Mouse (Mus musculus) heart, adult 11 months (tissue): ENCODE measurements around the gene Ddn.
"Not testable (repeated sequence)": the region's sequence is repeated elsewhere in the genome, so short reads cannot be mapped to it uniquely, and the experiment has no call there.

Source experiments
- DNase-seq: peaks from one replicate; pipeline ENCODE4 v3.0.0; 2022

The Ddn gene

DNA sequence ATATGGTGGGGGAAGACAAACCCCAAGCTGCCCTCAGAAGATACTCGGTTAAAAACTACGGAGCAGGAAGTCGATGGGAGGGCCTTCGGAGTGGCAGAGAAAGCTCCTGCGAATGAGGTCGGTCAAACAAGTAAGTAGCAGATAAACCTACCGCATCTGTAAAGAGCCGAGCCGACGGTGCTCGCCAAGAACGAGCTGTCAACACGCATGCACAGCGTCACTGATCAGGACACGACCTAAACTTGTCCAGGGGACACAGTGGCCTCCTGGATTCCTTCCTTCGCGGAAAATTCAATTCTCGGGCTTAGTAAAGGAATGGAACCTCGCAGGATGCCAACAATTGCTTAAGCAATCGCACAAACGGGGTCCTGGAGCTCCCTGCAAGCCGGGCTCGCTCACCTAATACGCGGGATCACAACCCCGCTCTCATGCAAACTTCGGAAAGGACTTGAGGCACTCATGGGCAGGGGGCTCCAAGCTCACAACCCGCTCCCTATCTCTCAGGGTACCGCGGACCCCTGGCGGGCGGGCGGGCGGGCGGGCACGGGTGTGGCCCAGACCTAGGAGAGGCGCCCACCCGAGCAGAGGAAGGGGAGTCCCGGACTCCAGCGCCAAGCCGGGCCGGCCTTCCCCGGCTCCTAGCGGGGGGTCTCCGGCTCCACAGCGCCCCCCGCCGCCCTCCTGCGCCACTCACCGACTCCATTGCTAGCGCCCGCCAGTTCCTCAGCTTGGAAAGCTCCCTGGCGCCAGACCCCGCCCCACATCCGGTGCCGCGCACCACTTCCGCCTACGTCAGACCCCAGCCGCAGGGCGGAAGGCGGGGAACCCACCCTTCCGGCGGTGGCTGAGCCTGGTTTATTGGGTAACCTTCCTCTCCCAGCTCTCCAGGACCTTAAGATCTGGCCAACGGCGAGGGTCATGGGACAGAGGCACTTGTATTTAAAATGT, 21.7 kb upstream of the Ddn start, which contains the start of gene Prkag1:
TSS of gene Prkag1 (minus strand) at position 786 of the 948 bp plus-strand sequence.
- DNase-seq, result peak; percentile 100

DNA sequence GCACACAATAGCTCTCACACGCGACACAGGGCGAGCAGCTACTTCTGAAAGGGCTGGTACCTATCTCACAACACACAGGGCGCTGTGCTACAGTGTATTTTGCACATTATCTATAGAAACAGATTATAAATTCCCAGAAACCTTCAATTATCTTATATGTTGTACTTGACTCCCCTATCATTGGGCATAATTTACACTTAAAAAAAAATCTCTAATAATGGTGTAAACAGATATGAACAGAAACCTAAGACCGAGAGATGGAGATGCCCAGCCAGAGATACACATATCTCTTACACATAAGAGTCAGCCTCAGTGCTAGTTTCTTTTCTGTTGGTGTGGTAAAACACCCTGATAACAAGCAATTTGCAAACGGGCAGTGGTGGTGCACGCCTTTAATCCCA, 18.3 kb upstream of the Ddn start:
- no peak for DNase-seq

DNA sequence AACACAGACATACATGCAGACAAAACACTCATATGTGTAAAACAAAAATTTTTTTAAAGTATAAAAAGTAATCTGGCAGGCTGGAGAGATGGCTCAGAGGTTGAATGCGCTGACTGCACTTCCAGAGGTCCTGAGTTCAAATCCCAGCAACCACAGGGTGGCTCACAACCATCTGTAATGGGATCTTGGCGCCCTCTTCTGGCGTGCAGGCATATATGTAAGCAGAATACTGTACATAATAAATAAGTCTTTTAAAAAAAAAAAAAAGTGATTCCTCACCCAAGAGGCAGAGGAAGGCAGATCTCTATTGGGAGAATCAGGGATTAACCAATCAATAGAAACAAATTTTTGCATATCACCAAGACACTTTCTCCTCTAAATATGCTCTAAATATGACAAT, 14.1 kb upstream of the Ddn start:
- DNase-seq, result no peak

DNA sequence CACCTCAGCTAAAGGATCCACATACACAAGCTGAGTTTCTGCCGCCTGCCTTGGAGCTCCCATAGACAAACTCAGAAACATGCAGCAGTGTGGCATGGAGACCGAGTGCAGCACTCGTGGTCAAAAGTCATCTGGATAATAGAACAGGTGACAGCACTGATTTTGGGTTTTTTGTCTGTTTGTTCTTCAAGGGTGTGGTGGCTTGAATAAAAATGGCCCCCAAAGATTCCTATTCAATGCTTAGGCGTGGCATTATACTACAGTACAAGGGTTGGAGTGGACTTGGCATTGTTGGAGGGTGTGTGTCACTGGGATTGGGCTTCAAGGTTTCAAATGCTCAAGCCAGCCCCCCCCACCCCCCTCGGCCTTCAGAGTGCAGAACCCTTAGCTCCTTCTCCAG, 12.9 kb upstream of the Ddn start:
- DNase-seq, result no peak

DNA sequence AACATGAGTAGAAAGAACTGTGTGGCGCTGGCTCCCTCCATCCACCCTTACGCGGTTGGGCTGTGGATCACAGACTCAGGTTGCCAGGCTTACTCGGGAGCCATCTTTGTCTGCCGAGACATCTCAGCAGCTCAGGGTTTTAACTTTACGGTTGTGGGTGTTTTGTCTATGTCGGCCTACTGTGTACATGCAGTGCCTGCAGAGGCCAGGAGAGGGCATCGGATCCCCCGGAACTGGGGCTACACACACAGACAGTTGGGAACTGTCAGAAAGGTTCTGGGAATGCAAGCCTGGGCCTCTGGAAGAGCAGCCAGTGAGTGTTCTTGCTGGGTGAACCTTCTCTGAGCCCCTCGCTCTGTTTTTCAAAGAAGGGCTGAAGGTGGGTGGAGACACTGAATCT, 12.1 kb upstream of the Ddn start:
- no peak for DNase-seq

DNA sequence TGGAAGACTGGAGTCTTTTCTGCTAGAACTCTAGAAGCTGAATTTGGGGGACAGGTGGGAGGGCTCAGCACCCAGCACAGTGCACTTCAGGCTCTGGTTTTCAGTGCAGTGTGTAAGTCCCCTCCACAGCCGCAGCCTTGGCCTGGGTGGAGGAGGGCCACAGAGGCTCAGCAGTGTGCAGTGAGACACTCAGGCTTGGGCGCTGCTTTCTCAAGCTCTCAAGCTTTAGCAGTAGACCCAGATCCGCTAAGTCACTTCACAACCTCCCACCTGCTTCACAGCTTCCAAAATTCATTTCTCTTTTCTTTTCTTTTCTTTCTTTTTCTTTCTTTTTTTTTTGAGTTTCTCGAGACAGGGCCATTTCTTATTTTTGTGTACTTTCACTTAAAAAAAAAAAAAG, 11.6 kb upstream of the Ddn start:
- DNase-seq, result no peak

DNA sequence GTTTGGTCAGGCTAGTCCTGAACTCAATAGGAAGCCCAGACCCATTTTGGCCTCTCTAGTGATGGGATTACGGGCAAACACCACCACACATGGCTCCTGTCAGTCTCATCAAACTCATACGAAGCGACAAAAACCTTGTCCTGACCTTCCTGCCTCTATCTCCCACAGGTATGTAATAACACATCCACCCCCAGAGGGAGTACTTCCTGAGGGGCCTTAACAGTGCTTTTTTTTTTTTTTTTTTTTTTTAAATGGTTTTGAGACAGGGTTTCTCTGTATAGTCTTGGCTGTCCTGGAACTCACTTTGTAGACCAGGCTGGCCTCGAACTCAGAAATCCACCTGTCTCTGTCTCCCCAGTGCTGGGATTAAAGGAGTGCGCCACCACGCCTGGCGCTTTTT, 8.9 kb upstream of the Ddn start:
- no peak for DNase-seq

DNA sequence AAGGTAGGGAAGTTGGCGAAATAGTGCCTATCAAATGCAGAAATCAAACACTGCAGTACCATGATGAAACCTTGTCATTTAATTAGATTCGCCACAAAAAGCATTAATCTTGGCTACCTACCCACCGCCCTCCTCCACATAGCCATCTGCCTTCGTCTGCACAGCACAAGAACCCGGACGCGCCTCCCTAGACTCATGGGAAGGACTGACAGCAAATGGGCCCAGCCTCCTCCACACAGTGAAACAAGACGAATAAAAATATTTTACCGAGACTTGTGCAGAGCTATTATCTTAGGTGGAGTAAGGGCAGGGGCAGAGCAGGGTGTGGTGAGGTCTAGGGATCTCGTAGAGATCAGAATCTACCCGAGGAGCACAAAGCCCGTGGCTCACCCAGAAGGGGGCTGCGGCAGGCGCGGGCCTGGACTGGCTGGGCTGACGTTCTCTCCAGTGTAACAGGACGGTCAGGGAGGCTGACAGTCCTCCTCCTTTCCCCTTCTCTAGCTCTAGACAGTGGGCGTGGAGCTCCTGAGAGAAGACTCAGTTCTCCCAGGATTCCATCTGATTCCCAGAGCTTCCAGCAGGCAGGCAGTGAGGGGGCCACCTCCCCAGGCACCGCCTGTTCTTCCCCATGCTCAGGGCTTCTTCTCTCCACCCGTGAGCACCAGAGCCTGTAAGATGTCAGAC, 3.6 kb upstream of the Ddn start:
- DNase-seq, result no peak

DNA sequence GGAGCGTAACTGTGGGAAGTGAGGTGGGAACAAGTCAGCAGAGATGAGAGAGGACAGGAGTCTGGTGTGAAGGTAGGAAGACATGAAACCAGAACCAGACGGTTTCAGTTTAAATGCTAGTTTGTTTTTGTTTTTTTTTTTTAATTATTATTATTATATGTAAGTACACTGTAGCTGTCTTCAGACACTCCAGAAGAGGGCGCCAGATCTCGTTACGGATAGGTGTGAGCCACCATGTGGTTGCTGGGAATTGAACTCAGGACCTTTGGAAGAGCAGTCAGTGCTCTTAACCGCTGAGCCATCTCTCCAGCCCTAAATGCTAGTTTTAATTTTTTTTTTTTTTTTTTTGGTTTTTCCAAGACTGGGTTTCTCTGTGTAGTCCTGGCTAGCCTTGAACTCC, 922 bp upstream of the Ddn start:
- not testable (repeated sequence) for DNase-seq

DNA sequence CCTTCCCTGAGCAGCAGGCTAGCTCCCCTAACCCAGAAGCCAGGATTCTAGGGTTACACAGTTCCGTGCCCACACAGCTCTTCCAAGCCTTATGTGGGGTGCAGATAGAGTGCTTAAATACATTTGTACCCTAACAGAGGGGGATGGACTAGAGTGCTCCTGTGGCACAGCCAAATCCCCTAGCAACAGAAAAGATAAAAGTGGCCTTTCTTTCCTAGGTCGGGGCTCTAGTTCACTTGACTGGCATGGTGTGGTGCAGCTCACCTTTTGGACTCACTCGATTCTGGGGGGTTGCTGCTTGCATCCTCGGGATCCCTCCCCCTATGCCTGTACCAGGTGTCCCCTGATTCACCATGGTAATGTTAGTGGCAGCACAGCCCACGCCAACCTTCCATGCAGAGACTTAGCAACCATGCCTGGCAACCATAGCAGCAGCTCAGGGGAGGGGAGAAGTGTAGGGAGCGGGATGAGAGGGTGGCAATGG, 597 bp downstream of the Ddn start:
- DNase-seq, result peak; percentile 89

DNA sequence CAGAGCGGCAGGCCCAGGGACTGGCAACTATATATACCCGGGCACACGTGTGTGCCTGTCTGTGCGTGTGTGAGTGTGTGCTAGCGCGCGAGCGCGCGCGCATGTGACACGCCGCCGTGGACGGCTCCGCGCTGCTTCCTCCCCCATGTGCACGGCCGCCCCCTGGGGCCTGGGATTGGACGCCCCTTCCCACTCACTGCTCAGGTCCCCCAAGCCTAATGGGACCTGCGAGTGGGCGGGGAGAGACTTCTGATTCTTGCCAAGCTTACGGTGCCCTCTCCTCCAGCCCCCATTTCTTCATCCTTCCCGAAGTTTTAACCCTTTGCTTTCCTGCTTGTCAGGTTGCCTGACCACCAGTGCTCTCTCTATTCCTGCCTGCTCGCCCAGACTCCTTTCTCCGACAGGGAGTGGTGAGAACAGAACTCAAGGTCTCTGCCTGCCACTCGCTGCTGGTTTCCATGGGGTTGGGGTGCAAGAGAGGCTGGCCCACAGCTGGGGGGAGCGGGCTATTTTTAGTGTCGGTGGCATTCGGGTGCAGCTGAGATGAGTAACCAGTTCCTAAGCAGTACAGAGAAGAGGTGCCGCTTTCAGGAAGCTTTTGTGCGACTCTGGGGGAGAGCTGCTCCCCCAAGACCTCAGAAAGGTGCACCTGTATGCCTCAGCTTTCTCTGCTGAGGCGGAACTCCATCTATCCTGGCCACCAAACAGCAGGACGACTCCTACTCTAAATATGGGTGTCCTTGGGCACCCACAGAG, 1.2 kb downstream of the Ddn start:
- peak; percentile 94 for DNase-seq

DNA sequence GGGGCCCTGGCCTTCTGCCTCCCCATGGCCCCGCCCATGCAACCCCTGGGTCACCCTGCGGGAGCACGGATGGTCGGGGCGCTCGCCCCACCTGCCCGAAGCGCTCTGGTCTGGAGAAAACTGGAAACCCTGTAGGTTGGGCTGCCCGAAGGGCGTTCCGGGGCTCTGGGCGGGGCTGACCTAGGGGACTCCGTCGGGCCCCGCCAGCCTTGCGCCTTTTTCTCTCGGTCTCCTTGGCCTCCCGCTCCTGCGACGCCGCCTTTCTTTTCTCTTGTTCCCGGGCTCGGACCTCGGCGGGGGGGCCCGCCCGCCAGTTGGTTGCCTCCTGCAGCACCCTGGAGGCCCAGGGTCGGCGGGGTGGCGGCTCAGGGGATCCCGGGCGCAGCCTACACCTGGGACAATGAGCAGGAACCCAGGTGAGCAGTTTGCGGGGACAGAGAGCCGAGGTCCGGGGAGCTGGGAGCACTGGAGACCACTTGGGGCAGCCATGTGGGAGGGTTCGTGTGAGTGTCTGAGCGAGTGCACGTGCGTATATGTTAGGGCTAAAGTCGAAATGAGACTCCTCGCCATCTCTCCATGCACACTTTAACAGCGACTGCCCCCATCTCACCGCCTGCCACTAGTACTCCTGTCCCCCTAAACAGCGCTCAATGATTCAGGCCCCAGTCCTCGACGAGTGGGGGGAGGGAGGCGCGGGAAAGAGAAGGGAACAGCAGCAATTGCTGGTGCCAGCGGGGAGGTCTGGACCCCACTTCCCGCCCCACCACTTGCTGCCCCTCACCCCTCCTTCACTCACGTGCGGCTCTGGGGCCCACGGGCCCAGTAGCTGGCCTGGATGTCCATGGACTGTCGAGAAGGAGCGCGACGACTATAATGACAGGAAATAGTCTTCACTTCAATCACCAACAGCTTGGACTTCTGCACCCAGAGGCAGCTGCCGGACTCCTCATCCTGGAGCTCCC, 2.2 kb downstream of the Ddn start:
- DNase-seq, result peak; percentile 93

DNA sequence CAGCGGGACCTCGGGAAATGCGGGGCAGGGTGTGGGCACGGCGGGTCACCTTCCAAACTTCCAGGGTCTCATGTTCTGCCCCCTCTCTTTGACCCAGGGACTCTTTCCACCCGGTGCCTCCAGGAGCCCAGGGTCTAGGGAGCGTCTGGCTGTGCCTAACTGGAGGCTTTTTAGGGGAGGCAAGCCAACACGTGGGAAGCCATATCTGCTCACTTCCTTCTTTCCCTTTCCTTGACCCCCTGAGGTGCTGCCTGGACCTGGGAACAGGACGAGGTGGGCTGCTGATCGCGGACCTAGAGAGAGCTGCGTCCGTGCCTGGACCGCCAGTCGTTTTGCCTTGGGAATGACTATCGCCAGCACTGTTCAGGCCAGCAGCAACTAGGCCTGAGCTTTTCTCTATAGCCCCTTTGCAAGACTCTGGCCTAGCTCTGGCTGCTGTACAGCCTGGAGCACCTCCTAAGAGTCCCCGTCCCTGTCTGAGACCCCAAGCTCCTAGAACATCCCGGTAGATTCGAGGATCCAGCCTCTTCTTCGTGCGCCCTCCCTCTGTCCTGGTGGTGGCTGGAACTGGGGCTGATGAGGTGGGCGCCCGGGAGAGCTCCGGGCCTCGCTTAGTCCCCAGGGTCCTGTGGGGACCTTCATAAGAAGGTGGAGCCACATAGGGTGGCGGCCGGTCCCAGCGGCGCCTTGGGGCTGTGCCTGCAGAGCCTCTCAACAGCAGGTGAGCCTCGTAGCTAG, 3.0 kb downstream of the Ddn start:
- no peak for DNase-seq

DNA sequence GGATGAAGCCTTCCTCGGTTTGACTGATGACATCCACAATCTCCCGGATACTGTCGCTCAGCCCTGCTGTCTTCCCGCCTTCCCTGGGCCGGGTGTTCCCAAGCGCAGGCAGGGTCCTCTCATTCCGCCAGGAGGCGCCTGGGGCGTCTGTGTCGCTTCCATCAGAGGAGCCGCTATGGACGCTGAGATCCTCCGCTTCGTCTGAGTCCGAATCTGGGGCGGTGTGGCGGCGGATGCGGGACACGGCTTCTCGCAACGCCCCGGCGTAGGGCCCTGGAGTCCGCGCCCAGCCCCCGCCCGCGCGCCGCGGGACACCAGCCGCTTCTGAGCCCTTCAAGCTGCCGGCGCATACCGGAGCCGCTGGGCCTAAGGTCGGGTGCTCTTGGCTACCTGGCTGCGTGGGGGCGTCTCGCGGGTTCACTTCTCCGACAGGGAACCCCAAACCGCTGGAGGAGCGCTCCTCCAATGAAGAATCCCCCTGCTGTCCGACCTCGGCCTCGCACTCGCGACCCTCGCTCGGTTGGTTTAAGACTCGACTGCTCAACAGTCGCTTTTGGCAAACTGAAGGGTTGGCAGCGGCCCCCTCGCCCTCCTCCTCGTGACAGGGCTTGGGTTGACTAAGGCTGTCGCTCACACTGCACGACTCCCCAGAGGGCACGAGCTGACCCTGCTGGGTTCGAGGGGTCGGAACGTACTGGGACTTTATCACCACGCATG, 3.8 kb downstream of the Ddn start:
- DNase-seq, result peak; percentile 97

DNA sequence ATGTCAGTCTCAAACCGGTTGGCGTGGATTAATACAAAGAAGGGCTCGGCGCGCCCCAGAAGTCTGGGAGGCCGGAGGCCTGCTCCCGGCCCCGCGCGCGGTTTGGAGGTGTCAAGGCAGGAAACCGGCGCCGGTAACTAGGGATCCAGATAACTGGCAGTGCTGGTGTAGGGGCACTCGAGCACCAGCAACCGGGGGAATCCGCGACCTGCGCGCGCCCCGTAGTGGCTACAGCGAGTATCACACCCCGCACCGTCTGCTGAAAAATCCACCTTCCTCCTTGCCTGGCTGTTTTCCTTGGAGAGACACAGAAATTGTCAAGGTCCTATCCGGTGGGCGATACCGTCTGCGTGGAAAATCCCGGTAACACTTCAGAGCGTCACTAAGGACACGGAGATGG, 5.2 kb downstream of the Ddn start:
- peak; percentile 96 for DNase-seq

DNA sequence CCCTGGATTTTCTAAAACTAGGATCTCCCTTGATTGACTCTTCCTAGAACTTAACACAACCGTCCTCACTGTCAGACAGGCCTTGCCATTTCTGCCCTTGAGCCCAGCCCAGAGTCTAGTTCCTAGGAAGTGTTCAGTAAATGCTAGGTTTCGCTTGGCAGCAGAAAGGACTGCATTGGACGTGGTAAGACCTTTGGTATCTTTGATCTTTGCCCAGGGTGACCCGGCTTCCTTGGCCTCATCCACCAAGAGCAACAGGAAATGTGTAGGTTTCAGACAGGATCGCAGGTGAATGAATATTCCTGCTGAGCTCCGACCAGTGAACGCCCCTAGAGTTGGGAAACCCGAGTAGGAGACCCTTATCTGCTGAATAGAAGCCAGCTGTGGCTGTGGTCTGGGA, 6.4 kb downstream of the Ddn start:
- DNase-seq, result no peak

DNA sequence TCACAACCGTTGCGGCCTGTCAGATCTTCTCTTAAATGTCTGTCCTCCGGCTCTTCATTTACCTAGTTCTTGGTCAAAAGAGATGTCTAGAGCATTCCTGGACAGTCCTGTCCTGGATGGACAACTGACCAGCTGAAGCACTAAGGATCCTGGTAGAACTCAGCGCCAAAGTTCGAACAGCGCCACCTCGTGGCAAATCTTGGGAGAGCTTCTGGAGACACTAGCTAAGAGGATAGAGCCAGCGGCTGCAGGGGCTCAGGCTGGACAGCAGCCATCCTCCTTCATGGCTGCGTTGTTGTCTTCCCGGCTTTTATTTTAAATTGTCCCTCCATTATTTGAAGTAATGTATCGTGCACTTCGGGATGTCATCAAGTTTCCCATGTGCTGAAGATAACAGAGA, 9.9 kb downstream of the Ddn start:
- DNase-seq, result peak; percentile 94

DNA sequence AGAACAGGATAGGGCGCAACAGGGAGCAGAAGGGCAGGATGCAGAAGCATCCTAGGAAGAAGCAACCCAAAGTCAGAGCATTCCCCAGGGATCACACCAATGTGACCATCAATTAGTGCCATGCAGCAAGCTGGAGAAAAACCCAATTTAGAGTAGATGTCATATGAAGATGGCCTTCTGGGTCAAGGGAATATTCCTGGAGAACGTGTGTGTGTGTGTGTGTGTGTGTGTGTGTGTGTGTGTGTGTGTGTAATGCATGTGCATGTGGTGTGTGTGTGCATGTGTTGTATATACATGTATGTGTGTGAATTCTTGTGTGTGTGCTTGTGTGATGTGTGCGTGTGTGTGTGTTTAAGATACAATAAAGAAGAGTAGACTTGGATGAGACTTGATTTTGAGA, 10.4 kb downstream of the Ddn start:
- DNase-seq, result no peak

DNA sequence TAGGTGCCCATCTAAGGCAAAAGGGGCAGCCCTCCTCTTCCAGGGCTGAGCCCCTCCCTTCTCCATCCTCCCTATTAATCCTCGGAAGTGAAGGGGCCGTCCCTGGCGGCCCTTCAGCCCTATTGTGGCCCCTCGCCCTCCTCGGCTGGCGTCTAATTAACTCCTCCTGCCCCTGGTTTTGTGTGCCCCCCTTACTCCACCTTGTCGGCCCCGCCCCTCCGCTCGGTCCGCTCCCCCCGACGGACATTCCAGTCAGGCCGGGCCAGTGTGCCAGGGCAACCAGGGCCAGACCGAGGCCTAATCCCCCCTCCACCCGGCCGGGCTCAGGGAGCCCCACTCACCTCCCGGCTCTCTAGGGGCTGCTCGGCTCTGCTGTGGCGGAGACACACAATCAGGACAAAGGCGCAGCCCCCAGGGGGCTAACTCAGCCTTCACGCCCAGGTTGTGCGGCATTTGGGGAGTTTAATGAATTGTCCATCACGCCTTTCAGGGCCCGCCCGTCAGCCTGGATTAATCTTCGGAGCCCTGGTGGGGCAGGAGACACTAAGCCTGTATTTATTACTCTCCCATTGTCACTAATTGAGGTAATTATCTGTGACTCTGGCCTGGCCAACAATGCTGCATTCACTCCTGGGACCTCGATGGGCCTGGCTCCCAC, 11.3 kb downstream of the Ddn start:
- DNase-seq, result peak; percentile 83
